Mouse (Mus musculus) common myeloid progenitor, adult 5-6 weeks (primary cell): ENCODE measurements around the gene Stk11ip. TPM values are rescaled to one million over a fixed set of nuclear protein-coding genes. Genes with fewer than 3 reads are reported as not detected.

Experiments used
- ATAC-seq: replicated peaks from 2 replicates; pipeline ENCODE4 v1.8.0; 2016; ENCODE audit warnings: low read depth, mild to moderate bottlenecking, moderate TSS enrichment, inconsistent platforms; ENCODE audit not compliant: poor library complexity, severe bottlenecking
- total RNA-seq: library from RNA; stranded (forward); fragments of 200-1000, 187-1606 nt; gene quantifications from 2 replicates; pipeline ENCODE4 v1.2.3, GENCODE M21; 2017

Gene Stk11ip
- total RNA-seq, 1 experiment from 2014 or later: 19.5 TPM

DNA sequence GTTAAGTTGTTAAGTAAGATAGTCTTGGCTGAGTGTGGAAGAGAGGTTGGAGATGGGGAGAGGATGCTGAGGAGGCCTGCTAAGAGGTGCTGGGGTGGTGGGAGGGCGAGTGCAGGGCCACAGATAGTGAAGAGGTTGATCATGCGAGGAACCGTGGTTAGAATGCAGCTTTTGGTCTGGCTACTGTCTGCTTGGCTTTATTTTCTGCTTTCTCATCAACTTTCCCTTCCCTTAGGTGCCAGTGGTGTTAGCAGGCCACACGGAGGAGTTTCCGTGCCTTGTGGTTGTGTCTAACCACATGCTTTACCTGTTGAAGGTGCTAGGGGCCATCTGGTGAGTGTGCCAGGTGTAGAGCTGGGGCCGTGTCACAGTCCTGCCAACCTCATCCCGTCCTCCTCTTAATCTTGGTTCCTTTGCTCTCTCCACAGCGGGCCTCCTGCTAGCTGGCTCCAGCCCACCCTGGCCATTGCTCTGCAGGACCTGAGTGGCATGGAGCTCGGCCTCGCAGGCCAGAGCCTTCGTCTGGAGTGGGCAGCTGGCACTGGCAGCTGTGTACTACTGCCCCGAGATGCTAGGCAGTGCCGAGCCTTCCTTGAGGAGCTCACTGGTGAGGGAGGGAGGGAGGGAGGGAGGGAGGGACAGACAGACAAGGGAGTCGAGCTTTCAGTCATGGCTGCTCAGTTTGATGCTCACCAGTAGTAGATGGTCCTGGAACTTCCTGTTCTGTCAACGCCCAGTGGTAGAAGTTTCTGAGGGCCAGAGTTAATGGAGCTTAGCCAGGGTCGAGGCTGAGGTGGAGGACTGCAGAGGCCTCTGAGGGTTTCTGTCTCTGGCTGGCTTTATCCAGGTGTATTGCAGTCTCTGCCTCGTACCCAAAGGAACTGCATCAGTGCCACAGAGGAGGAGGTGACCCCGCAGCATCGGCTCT, 12.3 kb downstream of the Stk11ip start:
- no peak for ATAC-seq

- no peak for ATAC-seq
Measured at GRCm38 (mm10) chr1:75537587-75537986, 16.3 kb downstream of the Stk11ip start.

- ATAC-seq: no peak
Measured at GRCm38 (mm10) chr1:75538597-75539190, 17.4 kb downstream of the Stk11ip start.

GRCm38 (mm10) chr1:75541496-75541895, 20.2 kb downstream of the Stk11ip start:
- no peak for ATAC-seq

DNA sequence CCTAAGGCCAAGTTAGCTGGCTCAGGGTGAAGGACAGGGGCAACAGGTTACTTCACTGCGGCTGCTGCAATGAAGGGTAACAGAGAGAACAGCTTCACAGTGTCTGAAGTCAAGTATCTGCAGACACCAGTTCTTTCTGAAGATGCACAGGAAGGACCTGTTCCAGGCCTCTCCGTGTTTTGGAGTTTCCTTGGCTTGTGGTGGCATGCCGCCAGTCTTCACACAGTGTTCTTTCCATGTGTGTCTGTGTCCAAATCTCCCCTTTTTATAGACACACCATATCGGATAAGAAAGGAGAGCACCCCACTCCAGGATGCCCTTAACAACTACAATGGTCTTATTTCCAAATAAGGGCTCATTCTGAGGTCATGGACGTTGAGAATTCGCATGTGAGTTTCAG, 23.0 kb downstream of the Stk11ip start:
- ATAC-seq: no peak

DNA sequence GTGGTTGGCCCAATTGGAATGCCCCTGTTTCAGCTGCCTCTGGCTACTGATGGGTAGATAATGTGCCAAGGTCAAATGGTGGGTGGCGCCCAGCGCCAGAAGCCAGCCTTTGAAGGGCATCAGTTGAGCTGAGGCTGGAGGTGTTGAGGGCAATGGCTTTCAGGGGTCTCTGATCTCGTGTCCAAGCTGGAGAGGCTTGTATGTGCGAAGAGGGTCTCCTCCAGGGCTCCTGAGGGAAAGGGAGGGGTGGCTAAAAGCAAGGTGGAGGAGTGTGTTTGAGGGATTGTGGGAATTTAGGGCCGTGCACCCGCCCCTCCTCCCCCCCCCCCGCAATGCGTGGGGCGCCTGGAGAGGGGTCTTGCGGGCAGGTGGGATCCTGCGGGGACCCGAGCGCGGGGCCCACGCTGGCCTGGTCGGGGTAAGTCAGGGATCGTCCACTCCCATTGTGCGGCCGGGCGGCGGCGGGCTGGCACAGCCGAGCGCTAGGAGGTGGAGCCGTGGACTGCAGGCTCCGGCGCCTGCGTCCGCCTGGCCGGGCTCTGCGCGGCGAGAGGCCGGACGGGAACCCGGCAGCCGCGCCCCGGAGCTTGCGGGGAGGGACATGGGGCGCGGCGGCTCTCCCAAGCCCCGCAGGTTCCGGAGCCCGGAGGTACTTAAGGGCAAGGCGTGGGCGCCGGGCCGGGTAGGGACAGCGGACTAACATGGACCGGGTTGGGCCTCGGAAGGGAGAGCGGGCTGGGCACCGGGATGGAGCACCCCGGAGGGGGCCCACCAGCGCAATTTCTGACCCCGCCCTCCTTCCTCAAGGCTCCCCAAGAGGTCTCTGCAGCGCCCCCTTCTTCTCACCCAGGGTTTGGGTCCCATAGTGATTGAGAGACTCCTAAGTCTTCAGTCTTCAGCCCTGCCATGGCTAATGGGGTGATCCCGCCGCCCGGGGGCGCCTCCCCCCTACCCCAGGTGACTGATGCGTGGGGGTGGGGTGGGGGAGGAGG, 24.9 kb downstream of the Stk11ip start, which contains the start of gene Slc4a3:
Slc4a3 (plus strand) TSS at position 302 of the 992 bp plus-strand sequence.
- ATAC-seq: peak; percentile 66

DNA sequence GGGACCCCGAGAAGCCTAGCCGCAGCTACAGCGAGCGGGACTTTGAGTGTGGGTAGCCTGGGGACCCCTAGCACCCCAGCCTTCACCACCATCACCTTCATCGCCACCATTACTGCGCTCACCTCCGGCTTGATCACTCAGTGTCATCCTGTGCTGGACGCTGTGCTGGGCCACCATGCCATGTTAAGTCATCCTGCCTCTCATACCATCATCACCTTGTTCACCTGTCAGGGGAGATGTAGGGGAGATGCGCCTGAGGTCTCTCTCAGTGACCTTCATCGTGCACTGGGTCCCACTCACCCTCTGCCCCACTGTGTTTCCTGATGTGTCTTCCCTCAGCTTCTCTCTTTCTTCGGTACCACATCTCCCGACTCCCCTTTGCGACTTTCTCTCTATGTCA, 26.0 kb downstream of the Stk11ip start:
- ATAC-seq: no peak

DNA sequence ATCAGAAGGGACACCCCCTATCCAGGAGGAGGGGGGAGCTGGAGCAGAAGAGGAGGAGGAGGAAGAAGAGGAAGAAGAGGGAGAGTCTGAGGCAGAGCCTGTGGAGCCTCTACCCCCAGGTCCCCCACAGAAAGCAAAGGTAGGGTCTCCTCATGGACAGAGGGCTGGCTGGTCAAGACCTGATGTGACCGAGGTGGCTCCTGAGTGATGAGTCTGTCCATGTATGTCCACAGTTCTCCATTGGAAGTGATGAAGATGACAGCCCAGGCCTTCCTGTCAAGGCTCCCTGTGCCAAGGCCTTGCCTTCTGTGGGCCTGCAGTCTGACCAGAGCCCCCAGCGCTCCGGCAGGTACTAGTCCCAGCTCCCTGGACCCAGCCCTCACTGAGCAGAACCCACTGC, 26.8 kb downstream of the Stk11ip start:
- ATAC-seq: no peak

DNA sequence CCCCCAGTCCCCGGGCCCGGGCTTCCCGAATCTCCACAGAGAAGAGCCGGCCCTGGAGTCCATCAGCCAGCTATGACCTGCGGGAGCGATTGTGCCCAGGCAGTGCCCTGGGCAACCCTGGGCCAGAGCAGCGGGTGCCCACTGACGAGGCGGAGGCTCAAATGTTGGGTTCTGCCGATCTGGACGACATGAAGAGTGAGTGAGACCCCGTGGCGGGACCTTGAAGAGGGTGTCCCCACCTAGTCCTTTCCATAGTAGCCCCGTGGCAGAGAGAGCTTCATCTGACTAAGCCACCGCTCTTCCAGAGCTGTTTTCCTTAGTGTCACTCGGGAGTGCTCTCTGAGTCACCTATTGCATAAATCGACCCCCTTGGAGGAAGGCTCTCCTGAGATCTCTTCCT, 27.5 kb downstream of the Stk11ip start:
- ATAC-seq: no peak

GRCm38 (mm10) chr1:75549289-75550279, 28.3 kb downstream of the Stk11ip start:
- ATAC-seq: no peak

DNA sequence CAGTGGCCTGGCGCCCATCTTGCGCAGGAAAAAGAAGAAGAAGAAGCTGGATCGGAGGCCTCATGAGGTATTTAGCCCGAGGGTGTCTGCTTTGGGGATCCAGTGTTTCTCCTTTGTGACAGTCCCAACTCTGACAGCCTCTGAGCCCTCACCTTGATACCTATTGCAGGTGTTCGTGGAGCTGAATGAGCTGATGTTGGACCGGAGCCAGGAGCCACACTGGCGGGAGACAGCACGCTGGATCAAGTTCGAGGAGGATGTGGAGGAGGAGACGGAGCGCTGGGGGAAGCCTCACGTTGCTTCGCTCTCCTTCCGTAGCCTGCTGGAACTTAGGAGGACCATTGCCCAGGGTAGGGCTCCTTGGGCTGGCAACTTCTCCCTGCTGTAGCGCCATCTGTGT, 29.3 kb downstream of the Stk11ip start:
- no peak for ATAC-seq

GRCm38 (mm10) chr1:75555680-75556079, 34.4 kb downstream of the Stk11ip start:
- no peak for ATAC-seq

GRCm38 (mm10) chr1:75556143-75556781, 34.9 kb downstream of the Stk11ip start:
- no peak for ATAC-seq

DNA sequence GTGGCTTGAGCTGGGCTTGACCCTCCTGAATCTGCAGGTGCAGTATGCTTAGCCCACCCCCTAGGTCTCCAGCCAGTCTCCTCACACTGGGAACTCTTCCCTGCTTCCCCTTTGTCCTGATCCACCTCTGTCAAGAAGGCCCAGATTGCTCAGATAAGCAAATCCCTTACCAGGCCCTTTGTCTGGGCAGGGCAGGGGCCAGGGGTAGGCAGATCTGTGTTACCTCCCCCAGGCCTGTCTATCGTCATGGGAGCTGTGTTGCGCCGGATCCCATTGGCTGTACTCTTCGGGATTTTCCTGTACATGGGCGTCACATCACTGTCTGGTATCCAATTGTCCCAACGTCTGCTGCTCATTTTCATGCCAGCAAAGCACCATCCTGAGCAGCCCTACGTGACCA, 35.7 kb downstream of the Stk11ip start:
- ATAC-seq: no peak

DNA sequence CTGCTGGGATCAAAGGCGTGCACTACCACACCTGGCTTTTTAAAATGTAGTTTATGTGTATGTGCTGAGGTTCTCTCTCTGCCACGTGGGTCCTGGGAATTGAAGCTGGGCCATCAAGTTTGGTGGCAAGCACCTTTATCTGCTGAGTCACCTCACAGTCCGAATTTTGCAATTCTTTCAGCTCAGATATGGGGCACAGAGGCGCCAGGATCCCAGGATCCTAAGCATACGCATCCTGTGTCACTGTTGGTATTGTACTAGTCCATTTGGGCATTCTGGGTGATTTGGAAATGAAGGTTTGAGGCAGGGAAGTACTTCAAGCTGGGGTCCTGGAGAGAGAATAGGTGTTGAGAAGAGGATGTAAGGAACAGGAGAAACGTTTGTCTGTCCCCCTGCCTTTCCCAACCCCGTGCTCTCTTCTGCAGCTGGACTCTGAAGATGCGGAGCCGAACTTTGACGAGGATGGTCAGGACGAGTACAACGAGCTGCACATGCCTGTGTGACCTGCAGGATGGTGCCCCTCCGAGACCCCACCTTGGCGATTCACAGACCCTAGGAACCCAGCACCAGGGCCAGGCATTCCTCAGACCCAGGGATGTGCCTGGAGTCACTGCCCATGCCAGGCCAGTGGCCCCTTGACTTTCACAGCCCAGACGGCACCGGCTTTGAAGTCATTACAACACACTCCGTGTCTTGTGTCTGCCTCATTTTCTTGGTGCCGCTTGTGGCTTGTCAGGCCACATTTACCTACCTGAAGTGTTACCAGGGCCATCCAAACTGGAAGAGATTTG, 37.3 kb downstream of the Stk11ip start:
- no peak for ATAC-seq

GRCm38 (mm10) chr1:75559212-75559925, 38.0 kb downstream of the Stk11ip start:
- ATAC-seq: peak; percentile 94

DNA sequence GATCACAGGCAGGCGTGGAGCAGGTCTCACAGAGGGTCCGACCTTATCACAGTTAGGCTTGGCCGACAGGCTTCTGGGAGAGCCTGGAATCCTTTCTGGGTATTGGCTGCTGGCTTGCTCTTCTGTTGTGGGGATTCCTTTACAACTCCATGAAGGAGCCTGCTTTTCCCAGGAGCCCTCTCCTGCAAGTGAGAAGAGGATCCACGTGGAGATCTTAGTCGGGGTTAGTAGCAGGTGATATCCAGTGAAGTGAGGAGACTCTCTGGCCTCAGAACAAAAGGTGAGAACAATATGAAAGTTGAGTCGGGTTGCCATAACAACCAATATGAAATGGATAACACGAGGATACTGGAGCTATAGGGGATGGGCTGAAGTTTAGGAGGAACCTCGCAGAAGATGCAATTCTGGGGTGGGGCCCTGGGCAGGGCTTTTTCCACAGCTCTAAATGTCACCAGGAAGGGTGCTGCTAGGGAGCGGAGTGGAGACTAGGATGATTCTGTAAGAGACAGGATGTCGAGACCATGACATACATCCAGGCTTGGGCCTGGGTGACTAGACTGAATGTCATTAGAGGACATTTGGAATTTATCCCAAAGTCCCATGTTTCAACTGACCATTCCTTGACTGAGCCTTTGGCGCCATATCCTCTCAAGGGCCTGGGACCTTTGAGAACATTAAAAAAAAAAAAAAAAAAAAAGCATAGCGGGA, 39.0 kb downstream of the Stk11ip start:
- no peak for ATAC-seq
